Mouse (Mus musculus): Measurements from ENCODE around the gene Olfr823. TPM values are rescaled to one million over a fixed set of nuclear protein-coding genes. Genes with fewer than 3 reads are reported as not detected.
A peak's percentile ranks its signal among the peaks of the same experiment; 100 is the strongest.

The Olfr823 gene
- total and polyA plus RNA-seq, 3 experiments, result not detected

DNA sequence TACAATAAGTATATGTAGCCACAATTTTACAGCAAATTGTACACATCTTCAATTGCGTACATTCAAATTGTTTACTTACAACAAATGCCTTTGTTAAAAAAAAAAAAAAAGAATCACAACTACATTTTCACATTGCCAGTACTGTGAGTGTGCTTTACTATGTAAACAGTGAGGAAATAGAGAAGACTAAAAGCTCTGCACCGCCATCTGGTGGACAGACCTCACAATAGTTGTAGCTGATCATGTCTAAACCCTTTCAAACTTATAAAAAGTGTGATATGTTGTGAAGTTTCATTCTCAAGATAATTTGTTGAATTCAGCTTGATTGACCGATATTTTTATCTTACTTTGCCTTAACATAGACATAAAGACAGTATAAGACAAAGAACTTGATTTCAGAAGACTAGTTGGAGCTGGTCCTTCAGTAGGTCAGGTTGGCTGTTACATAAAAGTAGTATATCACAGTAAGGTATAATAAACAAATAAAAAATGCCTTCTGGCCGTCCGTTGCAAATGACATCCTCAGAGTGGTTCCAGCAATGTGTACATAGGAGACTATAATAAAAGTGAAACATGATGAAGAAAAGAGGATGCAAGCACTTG is 22.2 kb downstream of the Olfr823 start:
- no peaks in the 10 kb centered on the region for H3K36me3 ChIP-seq (replicated peaks in 1 of 2; ENCODE audit: control insufficient read depth in 1 of 2, insufficient read depth in 1 of 2, low read length in 1 of 2)
- no peak overlapping the region for H3K4me3 ChIP-seq (replicated peaks in 1 of 3; ENCODE audit: low read depth in 2 of 3, low read length in 2 of 3, poor library complexity in 1 of 3)
- H3K4me2 ChIP-seq (ENCODE audit: insufficient read depth, low read depth, poor library complexity, severe bottlenecking), result no peak overlapping the region
- peak; percentile 70 for DNase-seq (ENCODE audit: extremely low read depth)
- dilution Hi-C loops (cut with MboI; ENCODE audit: extremely low pct_ligation_motif_present, extremely low pct_unique_long_range_greater_than_20kb, low sequenced_read_pairs), result no loop called here
- no peaks in the 10 kb centered on the region for H3K4me1 ChIP-seq (ENCODE audit: control insufficient read depth in 1 of 2, insufficient read depth in 2 of 2)
- no peaks in the 10 kb centered on the region for H3K27me3 ChIP-seq (replicated peaks)
- in situ Hi-C loops (cut with MboI; ENCODE audit: low pct_ligation_motif_present, low pct_unique_long_range_greater_than_20kb, low sequenced_read_pairs), result loop anchor here (25.0 kb wide), 1 partner anchor 106 kb away; the partner anchor contains the start of genes Gm10310 and Olfr247
- no peaks in the 10 kb centered on the region for H3K9me3 ChIP-seq (replicated peaks; ENCODE audit: low read length)
- H3K9ac ChIP-seq (ENCODE audit: insufficient read depth, low read depth), result no peak overlapping the region
- H3K27ac ChIP-seq (ENCODE audit: insufficient read depth, low read depth), result no peak overlapping the region
- TF ChIP-seq CTCF (conservative IDR thresholded peaks at IDR 0.05 in 1 of 2, IDR thresholded peaks at IDR 0.05 in 1 of 2; ENCODE audit: low read depth in 2 of 2, low read length in 2 of 2) (peak in 1 of 2 experiments; percentile 85; a peak in 2 of 4 replicates), RAD21 (IDR thresholded peaks at IDR 0.05; ENCODE audit: low read depth, low read length) (peak; percentile 80), USF2 (conservative IDR thresholded peaks at IDR 0.05; ENCODE audit: low read depth, low read length) (no peak), SMC3 (IDR thresholded peaks at IDR 0.05; ENCODE audit: low read depth, low read length) (peak; percentile 91), ZNF384 (IDR thresholded peaks at IDR 0.05; ENCODE audit: low read depth, low read length) (no peak), MAX (IDR thresholded peaks at IDR 0.05; ENCODE audit: low read length) (no peak), POLR2A (IDR thresholded peaks at IDR 0.05; ENCODE audit: low read depth, low read length) (no peak), ZC3H11A (IDR thresholded peaks at IDR 0.05; ENCODE audit: low read depth, low read length) (peak; percentile 24; the same call in 1 of the 2 replicates), TCF12 (IDR thresholded peaks at IDR 0.05; ENCODE audit: low read depth, low read length) (no peak), MAZ (IDR thresholded peaks at IDR 0.05; ENCODE audit: low read depth, low read length) (no peak), ZMIZ1 (IDR thresholded peaks at IDR 0.05; ENCODE audit: low read depth, low read length) (no peak), MEF2A (IDR thresholded peaks at IDR 0.05; ENCODE audit: borderline replicate concordance, low read depth, low read length) (no peak), JUN (IDR thresholded peaks at IDR 0.05; ENCODE audit: insufficient read depth, low read depth, low read length) (no peak), PAX5 (IDR thresholded peaks at IDR 0.05; ENCODE audit: low read length) (no peak)
- H3K79me2 ChIP-seq (replicated peaks; ENCODE audit: control insufficient read depth, extremely low read depth, insufficient read depth, poor library complexity, severe bottlenecking), result no peaks in the 10 kb centered on the region

DNA sequence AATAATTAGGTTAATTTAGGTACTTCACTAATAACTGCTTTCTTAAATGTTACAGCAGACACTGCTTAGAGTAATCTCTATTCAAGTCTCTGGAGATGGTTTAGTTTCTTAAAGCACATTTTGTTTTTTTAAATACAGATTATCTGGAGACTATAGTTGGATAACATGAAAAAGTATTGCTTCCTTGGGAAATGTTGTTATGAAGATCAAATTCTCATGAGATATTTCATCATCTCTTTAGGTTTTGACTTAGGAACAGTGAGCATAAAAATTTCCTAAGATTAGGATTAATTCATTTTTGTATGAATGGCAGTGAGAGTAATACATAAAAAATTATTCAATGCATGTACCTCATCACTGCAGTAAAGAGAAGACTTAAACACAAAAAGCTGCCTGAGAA is 44.3 kb downstream of the Olfr823 start, which contains the start of gene Olfr822:
TSS of gene Olfr822 (plus strand) at position 301 of the 400 bp plus-strand sequence.
- no peak within 1 kb of the TSS for H3K27ac ChIP-seq (ENCODE audit: insufficient read depth, low read depth)
- H3K4me3 ChIP-seq (replicated peaks in 1 of 3; ENCODE audit: low read depth in 2 of 3, low read length in 2 of 3, poor library complexity in 1 of 3), result no peak within 1 kb of the TSS
- in situ Hi-C loops (cut with MboI; ENCODE audit: low pct_ligation_motif_present, low pct_unique_long_range_greater_than_20kb, low sequenced_read_pairs) (no loop called here), dilution Hi-C loops (cut with MboI; ENCODE audit: extremely low pct_ligation_motif_present, extremely low pct_unique_long_range_greater_than_20kb, low sequenced_read_pairs) (no loop called here)
- no peak for TF ChIP-seq IRF4 (IDR thresholded peaks at IDR 0.05; ENCODE audit: low read depth, low read length)
- no peak for TF ChIP-seq MAX (IDR thresholded peaks at IDR 0.05; ENCODE audit: low read length)
- TF ChIP-seq CHD1 (IDR thresholded peaks at IDR 0.05; ENCODE audit: low read depth, low read length), result no peak
- no peak for TF ChIP-seq MAZ (IDR thresholded peaks at IDR 0.05; ENCODE audit: low read depth, low read length)
- TF ChIP-seq ELF1 (IDR thresholded peaks at IDR 0.05; ENCODE audit: low read depth, low read length), result no peak
- no peak for TF ChIP-seq RAD21 (IDR thresholded peaks at IDR 0.05; ENCODE audit: low read depth, low read length)
- no peak for TF ChIP-seq TBP (conservative IDR thresholded peaks at IDR 0.05; ENCODE audit: low read depth, low read length)
- no peak for TF ChIP-seq NRF1 (IDR thresholded peaks at IDR 0.05; ENCODE audit: low read depth, low read length)
- no peak for TF ChIP-seq RCOR1 (conservative IDR thresholded peaks at IDR 0.05; ENCODE audit: low read depth, low read length)
- no peak for TF ChIP-seq USF1 (IDR thresholded peaks at IDR 0.05; ENCODE audit: low read depth, low read length)
- TF ChIP-seq POLR2AphosphoS2 (IDR thresholded peaks at IDR 0.05; ENCODE audit: low read depth, low read length), result no peak
- no peak for TF ChIP-seq CHD2 (IDR thresholded peaks at IDR 0.05; ENCODE audit: low read length)
- no peak for TF ChIP-seq MEF2A (IDR thresholded peaks at IDR 0.05; ENCODE audit: borderline replicate concordance, low read depth, low read length)
- no peak for TF ChIP-seq NELFE (IDR thresholded peaks at IDR 0.05; ENCODE audit: low read depth, low read length)
- TF ChIP-seq SIN3A (IDR thresholded peaks at IDR 0.05; ENCODE audit: low read length), result no peak
- TF ChIP-seq PAX5 (IDR thresholded peaks at IDR 0.05; ENCODE audit: low read length), result no peak
- no peak for TF ChIP-seq SMC3 (IDR thresholded peaks at IDR 0.05; ENCODE audit: low read depth, low read length)
- no peaks in the 10 kb centered on the region for H3K36me3 ChIP-seq (replicated peaks in 1 of 2; ENCODE audit: control insufficient read depth in 1 of 2, insufficient read depth in 1 of 2, low read length in 1 of 2)
- H3K4me2 ChIP-seq (ENCODE audit: insufficient read depth, low read depth, poor library complexity, severe bottlenecking), result no peak within 1 kb of the TSS
- H3K4me1 ChIP-seq (ENCODE audit: control insufficient read depth in 1 of 2, insufficient read depth in 2 of 2), result no peaks in the 10 kb centered on the region
- no peak within 1 kb of the TSS for H3K9ac ChIP-seq (ENCODE audit: insufficient read depth, low read depth)
- H3K79me2 ChIP-seq (replicated peaks; ENCODE audit: control insufficient read depth, extremely low read depth, insufficient read depth, poor library complexity, severe bottlenecking), result no peaks in the 10 kb centered on the region
- H3K9me3 ChIP-seq (replicated peaks; ENCODE audit: low read length), result no peaks in the 10 kb centered on the region
- H3K27me3 ChIP-seq (replicated peaks), result no peaks in the 10 kb centered on the region
- DNase-seq (ENCODE audit: extremely low read depth), result no peak
